Mouse (Mus musculus) intestine, embryonic 14.5 days (tissue): ENCODE data around the gene Myl6. TPM values are rescaled to one million over a fixed set of nuclear protein-coding genes. Genes with fewer than 3 reads are reported as not detected.
A peak's percentile ranks its signal among the peaks of the same experiment; 100 is the strongest.

Experiments
- ATAC-seq: fragments of 200-750 bp; cut with Nextera tagmentation; replicated peaks from 2 replicates; pipeline ENCODE4 v1.8.0; 2017; ENCODE audit warnings: low read depth, moderate number of reproducible peaks, moderate TSS enrichment, moderate library complexity; ENCODE audit not compliant: low FRiP score, low TSS enrichment
- DNase-seq: peaks from one replicate; pipeline ENCODE4 v3.0.0-alpha.2; 2018; ENCODE audit warnings: low spot score
- H3K27ac ChIP-seq: fragments of 300-500 bp; sonication (generic); 2 replicates; pipeline ENCODE4 v1.5.1; 2014; ENCODE audit warnings: low read depth, mild to moderate bottlenecking, control low read depth
- H3K27me3 ChIP-seq: fragments of 300-500 bp; sonication (generic); replicated peaks from 2 replicates; pipeline ENCODE4 v1.6.1; 2014; ENCODE audit warnings: low read length, control low read depth; ENCODE audit not compliant: control insufficient read depth, insufficient read depth
- H3K36me3 ChIP-seq: fragments of 300-500 bp; sonication (generic); 2 replicates; pipeline ENCODE4 v1.6.1; 2014; ENCODE audit warnings: low read length, control low read depth; ENCODE audit not compliant: control insufficient read depth, insufficient read depth
- H3K4me1 ChIP-seq: fragments of 300-500 bp; sonication (generic); replicated peaks from 2 replicates; pipeline ENCODE4 v1.6.1; 2014; ENCODE audit warnings: low read length, control low read depth, mixed read lengths; ENCODE audit not compliant: control insufficient read depth, insufficient read depth
- H3K4me2 ChIP-seq: fragments of 300-500 bp; sonication (generic); 2 replicates; pipeline ENCODE4 v1.6.1; 2014; ENCODE audit warnings: low read length
- H3K4me3 ChIP-seq: fragments of 300-500 bp; sonication (generic); 2 replicates; pipeline ENCODE4 v1.5.1; 2014; ENCODE audit warnings: low read depth, low read length, control low read depth, mixed read lengths
- H3K9ac ChIP-seq: fragments of 300-500 bp; sonication (generic); 2 replicates; pipeline ENCODE4 v1.6.1; 2014; ENCODE audit warnings: mild to moderate bottlenecking, low read length
- H3K9me3 ChIP-seq: fragments of 300-500 bp; sonication (generic); 2 replicates; pipeline ENCODE4 v1.6.1; 2016; ENCODE audit warnings: low read length, control low read depth; ENCODE audit not compliant: control insufficient read depth
- WGBS: fragments of 180-500 bp; shearing (Covaris S2); extraction: QIAGEN DNeasy Blood & Tissue Kit; methylation state at CpG from one replicate; pipeline ENCODE4 v1.1.7; 2014; 5-methylcytosine and 5-hydroxymethylcytosine counted together
- microRNA-seq: library from miRNA; unstranded; fragments of <30 nt; microRNA quantifications from one replicate; pipeline ENCODE4, GENCODE M21; 2016
- polyA plus RNA-seq: library from polyadenylated mRNA; unstranded; fragments of >200 nt; fragmentation: Nextera tagmentation; extraction: Ambion mirVana; gene quantifications from 2 replicates; pipeline ENCODE4 v1.2.1, GENCODE M21; 2014

Gene Myl6
- polyA plus RNA-seq, 1 experiment from 2014 or later: 1,777 TPM

DNA sequence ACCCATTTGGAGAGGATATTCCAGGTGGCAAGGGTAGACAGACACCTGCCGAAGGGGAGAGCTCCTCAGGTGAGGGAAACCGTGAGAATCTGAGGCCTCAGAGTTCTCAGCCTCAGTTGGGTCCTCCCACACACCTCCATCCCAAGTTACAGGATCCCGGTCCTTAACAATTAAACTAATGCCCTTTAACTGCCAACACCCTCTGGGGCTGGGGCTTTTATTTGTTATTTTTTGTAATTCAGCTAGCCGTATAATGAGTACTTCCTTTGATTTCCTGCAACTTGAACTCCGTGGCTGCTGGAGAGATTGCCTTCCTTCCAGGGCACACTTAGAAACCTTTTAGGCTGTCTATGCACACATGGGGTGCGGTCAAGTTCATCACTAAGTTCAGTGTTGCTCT is 49.6 kb downstream of the Myl6 start:
- WGBS: 64% methylated on average over 6 of the region's 6 CpGs
- no peak for DNase-seq
- Histone ChIP-seq H3K9ac (no peak overlapping the region), H3K27ac (no peak overlapping the region), H3K4me1 (no peaks in the 10 kb centered on the region), H3K36me3 (peaks cover 24% of the 10 kb centered on the region), H3K27me3 (no peaks in the 10 kb centered on the region), H3K4me3 (no peak overlapping the region), H3K9me3 (no peaks in the 10 kb centered on the region), H3K4me2 (no peak overlapping the region)
- ATAC-seq: no peak

DNA sequence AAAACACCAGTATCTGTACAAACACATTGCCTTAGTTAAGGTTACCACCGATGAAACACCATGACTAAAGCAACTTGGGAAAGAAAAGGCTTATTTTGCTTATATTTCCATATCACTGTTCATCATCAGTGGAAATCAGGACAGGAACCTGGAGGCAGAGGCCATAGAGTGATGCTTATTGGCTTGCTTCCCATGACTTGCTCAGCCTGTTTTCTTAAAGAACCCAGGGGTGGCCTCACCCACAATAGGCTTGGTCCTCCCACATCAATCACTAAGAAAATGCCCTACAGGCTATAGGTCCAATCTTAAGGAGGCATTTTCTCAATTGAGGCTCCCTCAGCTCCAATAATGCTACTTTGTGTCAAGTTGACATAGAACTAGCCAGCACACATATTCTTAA is 51.2 kb downstream of the Myl6 start:
- no peaks in the 10 kb centered on the region for H3K4me1 ChIP-seq
- DNase-seq (no peak), ATAC-seq (no peak)
- no peak overlapping the region for H3K27ac ChIP-seq
- no peak overlapping the region for H3K9ac ChIP-seq
- no peaks in the 10 kb centered on the region for H3K27me3 ChIP-seq
- WGBS: 96% methylated on average over 1 of the region's 1 CpGs
- H3K9me3 ChIP-seq: no peaks in the 10 kb centered on the region
- H3K4me2 ChIP-seq: no peak overlapping the region
- H3K36me3 ChIP-seq: peaks cover 39% of the 10 kb centered on the region
- no peak overlapping the region for H3K4me3 ChIP-seq

DNA sequence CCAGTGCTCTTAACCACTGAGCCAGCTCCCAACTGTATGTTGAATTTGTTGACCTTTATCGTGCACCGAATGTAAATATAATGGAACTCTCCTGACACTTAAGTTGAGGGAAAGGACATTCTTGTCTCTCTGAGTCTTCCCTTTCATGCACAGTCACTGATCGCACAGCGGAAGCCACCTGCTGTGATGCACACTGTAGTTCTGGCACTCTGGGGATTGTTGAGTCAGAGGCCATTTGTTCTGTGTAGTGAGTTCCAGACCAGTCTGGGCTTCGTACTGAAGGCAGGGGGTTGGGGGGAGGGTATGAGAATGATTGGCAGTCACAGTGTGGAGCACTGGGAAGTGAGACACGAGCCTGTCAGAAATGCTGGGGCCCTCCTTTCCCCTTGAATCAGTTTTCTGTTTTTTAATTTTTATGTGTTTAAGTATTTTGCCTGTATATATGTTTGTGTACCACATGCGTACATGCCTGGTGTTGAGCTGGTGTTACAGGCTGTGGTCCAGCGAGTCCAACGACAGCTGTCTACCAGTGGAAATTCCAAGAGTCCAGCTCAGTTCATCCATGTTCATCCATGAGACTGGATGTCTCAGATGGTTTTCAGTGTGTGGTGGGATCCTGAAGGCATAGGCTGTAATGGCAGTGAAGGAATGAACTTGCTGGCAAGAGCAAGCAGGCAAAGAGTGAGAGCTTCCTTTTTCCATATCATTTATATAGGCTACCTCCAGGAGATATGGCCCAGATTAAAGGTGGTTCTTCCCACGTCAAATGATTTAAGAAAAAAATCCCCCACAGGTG is 52.4 kb downstream of the Myl6 start:
- DNase-seq: no peak
- ATAC-seq: no peak
- WGBS: 90% methylated on average over 10 of the region's 10 CpGs
- Histone ChIP-seq H3K4me3 (no peak overlapping the region), H3K27ac (no peak overlapping the region), H3K9me3 (no peaks in the 10 kb centered on the region), H3K36me3 (peaks cover 51% of the 10 kb centered on the region), H3K4me1 (no peaks in the 10 kb centered on the region), H3K27me3 (no peaks in the 10 kb centered on the region), H3K9ac (no peak overlapping the region), H3K4me2 (no peak overlapping the region)

Small RNAs within 50 kb of the gene (microRNA-seq; reads per million reads assigned to microRNA genes)
- gene Mir6916: not detected
- 0.93 reads per million, percentile 6 among the genes with 10 or more reads in this experiment for gene Mir8105

Other genes starting within 250 kb of the Myl6 start
- 0.30 TPM in 2 replicates for gene Apon, start 240.0 kb downstream of the Myl6 start, polyA plus RNA-seq
- gene Apof, start 225.5 kb downstream of the Myl6 start, polyA plus RNA-seq: 0.15 TPM in 1 of 2 replicates, not detected in the other
- gene Stat2, start 223.6 kb downstream of the Myl6 start, polyA plus RNA-seq: 12.0 and 12.8 TPM in 2 replicates
- gene Il23a, start 195.4 kb downstream of the Myl6 start, polyA plus RNA-seq: 0.77 TPM in 2 replicates
- gene Pan2, start 190.8 kb downstream of the Myl6 start, polyA plus RNA-seq: 32.7 and 35.0 TPM in 2 replicates
- gene Cnpy2, start 171.7 kb downstream of the Myl6 start, polyA plus RNA-seq: 308 and 317 TPM in 2 replicates
- 244 and 254 TPM in 2 replicates for gene Cs, start 156.4 kb downstream of the Myl6 start, polyA plus RNA-seq
- gene Coq10a, start 125.1 kb downstream of the Myl6 start, polyA plus RNA-seq: 11.0 and 15.7 TPM in 2 replicates
- 12.1 and 13.3 TPM in 2 replicates for gene Ankrd52, start 117.0 kb downstream of the Myl6 start, polyA plus RNA-seq
- gene Slc39a5, start 92.9 kb downstream of the Myl6 start, polyA plus RNA-seq: 47.6 and 56.7 TPM in 2 replicates
- 94.7 and 99.1 TPM in 2 replicates for gene Nabp2, start 82.7 kb downstream of the Myl6 start, polyA plus RNA-seq
- gene Rnf41, start 82.5 kb downstream of the Myl6 start, polyA plus RNA-seq: 30.5 and 36.0 TPM in 2 replicates
- 71.9 and 82.2 TPM in 2 replicates for gene Smarcc2, start 34.9 kb downstream of the Myl6 start, polyA plus RNA-seq
- 3.1 TPM in 2 replicates for gene Myl6b, start 4.5 kb upstream of the Myl6 start, polyA plus RNA-seq
- 27.3 and 28.0 TPM in 2 replicates for gene Esyt1, start 31.7 kb upstream of the Myl6 start, polyA plus RNA-seq
- 11.3 TPM in 2 replicates for gene Zc3h10, start 53.6 kb upstream of the Myl6 start, polyA plus RNA-seq
- gene Rpl41, start 55.2 kb upstream of the Myl6 start, polyA plus RNA-seq: 4,682 and 5,210 TPM in 2 replicates
- gene Pa2g4, start 71.8 kb upstream of the Myl6 start, polyA plus RNA-seq: 248 and 252 TPM in 2 replicates
- 31.2 and 32.4 TPM in 2 replicates for gene Erbb3, start 95.5 kb upstream of the Myl6 start, polyA plus RNA-seq
- gene Rps26, start 132.6 kb upstream of the Myl6 start, polyA plus RNA-seq: 1,095 and 1,163 TPM in 2 replicates
- gene Ikzf4, start 151.8 kb upstream of the Myl6 start, polyA plus RNA-seq: 3.0 and 3.2 TPM in 2 replicates
- gene Suox, start 179.9 kb upstream of the Myl6 start, polyA plus RNA-seq: 9.8 and 12.7 TPM in 2 replicates
- gene Rab5b, start 202.1 kb upstream of the Myl6 start, polyA plus RNA-seq: 59.4 and 64.4 TPM in 2 replicates
- 1.2 TPM in 2 replicates for gene Pmel, start 210.1 kb upstream of the Myl6 start, polyA plus RNA-seq
- gene Cdk2, start 210.9 kb upstream of the Myl6 start, polyA plus RNA-seq: 89.0 and 93.2 TPM in 2 replicates